10 mouse cellular contexts compared by ENCODE assay signal in the genomic region with DNA sequence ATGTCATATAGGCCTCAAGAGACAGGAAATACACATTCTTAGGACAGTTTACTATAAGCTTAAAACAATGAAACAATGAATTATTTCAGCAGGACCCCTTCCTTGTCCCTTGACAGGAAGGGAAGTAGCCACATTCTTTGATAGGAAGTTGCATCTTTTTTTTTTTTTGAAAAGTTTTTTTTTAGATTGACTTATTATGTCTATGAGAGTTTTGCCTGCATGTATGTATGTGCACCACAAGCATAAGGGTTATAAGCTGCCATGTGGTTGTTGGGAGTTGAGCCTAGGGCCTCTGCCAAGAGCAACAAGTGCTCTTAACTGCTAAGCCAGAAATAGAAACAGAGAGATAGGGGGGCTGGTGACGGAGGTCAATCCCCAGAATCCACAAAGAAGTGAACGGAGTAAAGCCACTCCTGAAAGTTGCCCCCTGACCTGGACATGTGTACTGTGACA. TPM values are rescaled to one million over a fixed set of nuclear protein-coding genes. Genes with fewer than 3 reads are reported as not detected.
DNase-seq lines count a peak whose midpoint lies in the region; ATAC-seq and TF ChIP-seq lines count a peak whose summit lies in the region.
"Had no signal": no experiment of that assay in that cellular context is flagged by ENCODE, and none has a peak within 500 bp of the region (broad histone marks: within the 10 kb centered on the region; RNA-seq: fewer than 3 reads in every experiment).

No protein-coding gene starts in this region.

- no peak for ATAC-seq in lung, embryonic 15.5 days (ENCODE audit: borderline replicate concordance, extremely low read depth, low FRiP score, low TSS enrichment)
- ATAC-seq in limb, embryonic 15.5 days (ENCODE audit: insufficient number of reproducible peaks, low FRiP score, low TSS enrichment, low read depth) = no peak

- intact Hi-C loops in heart, adult 2 months (cut with DNase I) = no loop called here
- intact Hi-C loops in heart, postnatal 36 days (cut with DNase I) = no loop called here

- no peak for TF ChIP-seq POLR2A in heart, adult 2 months (IDR thresholded peaks at IDR 0.05; ENCODE audit: insufficient read depth, low read depth, low read length)
- TF ChIP-seq POLR2A in bone marrow macrophage, adult 2 months (IDR thresholded peaks at IDR 0.05; ENCODE audit: borderline replicate concordance, low read depth, low read length) = no peak

- DNase-seq in heart, adult 2 months = peak in 1 of 2 experiments; percentile 59
- no peak for DNase-seq in heart, postnatal 36 days
- DNase-seq in lung, postnatal 4 days = no peak
- DNase-seq in adrenal gland, postnatal 25 days = no peak
- no peak for DNase-seq in adrenal gland, adult 18-20 months (ENCODE audit: low spot score in 2 of 2)
- DNase-seq: cerebellum, postnatal 10 days; midbrain, embryonic 14.5 days had no signal

- H3K27ac ChIP-seq in heart, adult 2 months = peak overlapping the region; percentile 93
- peak overlapping the region; percentile 72 for H3K27ac ChIP-seq in lung, embryonic 15.5 days
- H3K27ac ChIP-seq in bone marrow macrophage, adult 2 months (ENCODE audit: insufficient read depth, low read depth, low read length) = peak overlapping the region; percentile 83
- peak overlapping the region; percentile 60 for H3K27ac ChIP-seq in limb, embryonic 15.5 days

- H3K4me3 ChIP-seq in heart, adult 2 months = no peak overlapping the region
- no peak overlapping the region for H3K4me3 ChIP-seq in lung, embryonic 15.5 days
- no peak overlapping the region for H3K4me3 ChIP-seq in bone marrow macrophage, adult 2 months (ENCODE audit: insufficient read depth, low read length)
- H3K4me3 ChIP-seq in limb, embryonic 15.5 days = no peak overlapping the region

- H3K9me3 ChIP-seq in lung, embryonic 15.5 days = no peaks in the 10 kb centered on the region
- no peaks in the 10 kb centered on the region for H3K9me3 ChIP-seq in limb, embryonic 15.5 days

- H3K27me3 ChIP-seq in heart, adult 2 months (ENCODE audit: control insufficient read depth, insufficient read depth, low read length) = no peaks in the 10 kb centered on the region
- H3K27me3 ChIP-seq in lung, embryonic 15.5 days = no peaks in the 10 kb centered on the region
- no peaks in the 10 kb centered on the region for H3K27me3 ChIP-seq in limb, embryonic 15.5 days

- peak overlapping the region; percentile 61 for H3K9ac ChIP-seq in heart, adult 2 months (ENCODE audit: low read depth, low read length)
- no peak overlapping the region for H3K9ac ChIP-seq in lung, embryonic 15.5 days
- no peak overlapping the region for H3K9ac ChIP-seq in limb, embryonic 15.5 days

- peak; percentile 73; the same call in 1 of the 2 replicates for TF ChIP-seq EP300 in heart, adult 2 months (IDR thresholded peaks at IDR 0.05; ENCODE audit: insufficient read depth, low read depth, low read length)

- H3K79me2 ChIP-seq in heart, adult 2 months (replicated peaks; ENCODE audit: control insufficient read depth, insufficient read depth, low read length) = no peaks in the 10 kb centered on the region

- no peak overlapping the region for H3K4me2 ChIP-seq in lung, embryonic 15.5 days
- no peak overlapping the region for H3K4me2 ChIP-seq in limb, embryonic 15.5 days

- H3K4me1 ChIP-seq in heart, adult 2 months (ENCODE audit: control insufficient read depth, insufficient read depth, low read length) = peaks cover 22% of the 10 kb centered on the region
- peaks cover 19% of the 10 kb centered on the region; the same call in 1 of the 2 replicates for H3K4me1 ChIP-seq in lung, embryonic 15.5 days
- peaks cover 37% of the 10 kb centered on the region for H3K4me1 ChIP-seq in bone marrow macrophage, adult 2 months (ENCODE audit: control insufficient read depth, insufficient read depth, low read length)
- H3K4me1 ChIP-seq in limb, embryonic 15.5 days = no peaks in the 10 kb centered on the region

- peaks cover 31% of the 10 kb centered on the region for H3K36me3 ChIP-seq in heart, adult 2 months (ENCODE audit: control insufficient read depth, insufficient read depth, low read length)
- peaks cover 65% of the 10 kb centered on the region for H3K36me3 ChIP-seq in lung, embryonic 15.5 days
- H3K36me3 ChIP-seq in limb, embryonic 15.5 days = peaks cover 73% of the 10 kb centered on the region

- no peak for TF ChIP-seq CTCF in heart, adult 2 months (IDR thresholded peaks at IDR 0.05)
- TF ChIP-seq CTCF in bone marrow macrophage, adult 2 months (IDR thresholded peaks at IDR 0.05; ENCODE audit: low read depth, low read length) = no peak

- 4% methylated on average over 2 of the region's 2 CpGs for WGBS in heart, adult 2 months
- 36% methylated on average over 2 of the region's 2 CpGs for WGBS in lung, embryonic 15.5 days
- WGBS in limb, embryonic 15.5 days = 65% methylated on average over 2 of the region's 2 CpGs

RNA-seq across cellular contexts. Expression of a gene that starts 6.7 kb away (rescaled TPM):
- total RNA-seq in heart, adult 2 months (2021) = 10 to 100 TPM; 24.5 to 30.2 TPM
- 42.8 and 59.8 TPM in 2 replicates for polyA plus RNA-seq in heart, adult 2 months (2012; rRNA removed)
- total RNA-seq in heart, postnatal 36 days (2021) = 10 to 100 TPM; 32.7 to 33.5 TPM
- 26.0 TPM in 2 replicates for polyA plus RNA-seq in lung, embryonic 15.5 days (2015; fragmentation: Nextera tagmentation; extraction: Ambion mirVana)
- 85.4 and 101 TPM in 2 replicates for polyA plus RNA-seq in bone marrow macrophage, adult 2 months (2012; ENCODE audit: insufficient read depth, insufficient read length, missing spikeins)
- 22.3 and 28.3 TPM in 2 replicates for polyA plus RNA-seq in limb, embryonic 15.5 days (2015; fragmentation: Nextera tagmentation; extraction: Ambion mirVana)
- 40.6 and 61.6 TPM in 2 replicates for total RNA-seq in adrenal gland, postnatal 25 days (2021)
- total RNA-seq in adrenal gland, adult 18-20 months (2021) = 10 to 100 TPM; 24.9 to 36.9 TPM

RNA-seq across cellular contexts. Expression of a gene that starts 26.2 kb away (rescaled TPM):
- total RNA-seq in heart, adult 2 months (2021) = 100 to 1,000 TPM in 1 of 2 experiments, 10 to 100 TPM in 1; 96.9 to 105 TPM
- 68.7 and 94.7 TPM in 2 replicates for polyA plus RNA-seq in heart, adult 2 months (2012; rRNA removed)
- 100 to 1,000 TPM; 110 to 122 TPM for total RNA-seq in heart, postnatal 36 days (2021)
- 71.2 and 78.8 TPM in 2 replicates for polyA plus RNA-seq in lung, embryonic 15.5 days (2015; fragmentation: Nextera tagmentation; extraction: Ambion mirVana)
- polyA plus RNA-seq in bone marrow macrophage, adult 2 months (2012; ENCODE audit: insufficient read depth, insufficient read length, missing spikeins) = 77.3 and 90.4 TPM in 2 replicates
- polyA plus RNA-seq in limb, embryonic 15.5 days (2015; fragmentation: Nextera tagmentation; extraction: Ambion mirVana) = 63.8 and 66.7 TPM in 2 replicates
- 157 and 166 TPM in 2 replicates for total RNA-seq in adrenal gland, postnatal 25 days (2021)
- 100 to 1,000 TPM; 144 to 160 TPM for total RNA-seq in adrenal gland, adult 18-20 months (2021)

RNA-seq across cellular contexts. Expression of a gene that starts 36.2 kb away (rescaled TPM):
- total RNA-seq in heart, adult 2 months (2021) = 10 to 100 TPM; 96.6 to 99.1 TPM
- 57.2 and 95.9 TPM in 2 replicates for polyA plus RNA-seq in heart, adult 2 months (2012; rRNA removed)
- 100 to 1,000 TPM; 103 to 112 TPM for total RNA-seq in heart, postnatal 36 days (2021)
- 73.4 and 76.8 TPM in 2 replicates for polyA plus RNA-seq in lung, embryonic 15.5 days (2015; fragmentation: Nextera tagmentation; extraction: Ambion mirVana)
- polyA plus RNA-seq in bone marrow macrophage, adult 2 months (2012; ENCODE audit: insufficient read depth, insufficient read length, missing spikeins) = 512 TPM in 2 replicates
- 61.4 and 65.4 TPM in 2 replicates for polyA plus RNA-seq in limb, embryonic 15.5 days (2015; fragmentation: Nextera tagmentation; extraction: Ambion mirVana)
- 182 and 184 TPM in 2 replicates for total RNA-seq in adrenal gland, postnatal 25 days (2021)
- total RNA-seq in adrenal gland, adult 18-20 months (2021) = 100 to 1,000 TPM; 152 to 175 TPM

RNA-seq across cellular contexts. Expression of a gene that starts 54.9 kb away (rescaled TPM):
- 10 to 100 TPM; 82.9 to 90.3 TPM for total RNA-seq in heart, adult 2 months (2021)
- 27.6 and 64.4 TPM in 2 replicates for polyA plus RNA-seq in heart, adult 2 months (2012; rRNA removed)
- total RNA-seq in heart, postnatal 36 days (2021) = 10 to 100 TPM; 78.4 to 84.2 TPM
- 113 and 118 TPM in 2 replicates for polyA plus RNA-seq in lung, embryonic 15.5 days (2015; fragmentation: Nextera tagmentation; extraction: Ambion mirVana)
- 67.0 and 70.3 TPM in 2 replicates for polyA plus RNA-seq in bone marrow macrophage, adult 2 months (2012; ENCODE audit: insufficient read depth, insufficient read length, missing spikeins)
- 109 and 117 TPM in 2 replicates for polyA plus RNA-seq in limb, embryonic 15.5 days (2015; fragmentation: Nextera tagmentation; extraction: Ambion mirVana)
- total RNA-seq in adrenal gland, postnatal 25 days (2021) = 112 and 117 TPM in 2 replicates
- total RNA-seq in adrenal gland, adult 18-20 months (2021) = 100 to 1,000 TPM; 115 to 132 TPM
